Mouse (Mus musculus): ENCODE measurements at regions not wholly inside any gene's neighbourhood (a gene's known extent, or its start where the extent isn't known, plus 50 kb on each side); places are given as distances from the start of the nearest gene placed in this dataset.
"Not testable (repeated sequence)": the region's sequence is repeated elsewhere in the genome, so short reads cannot be mapped to it uniquely, and the experiment has no call there.

- no peak for DNase-seq (ENCODE audit: low spot score in 2 of 2)
Measured at GRCm38 (mm10) chr1:189156906-189157305, 149.3 kb upstream of the Kctd3 start.

GRCm38 (mm10) chr1:189154376-189154775 is 146.7 kb upstream of the Kctd3 start:
- DNase-seq (ENCODE audit: low spot score in 2 of 2), result no peak

GRCm38 (mm10) chr1:189153150-189153549 is 145.5 kb upstream of the Kctd3 start:
- no peak for DNase-seq (ENCODE audit: low spot score in 2 of 2)

GRCm38 (mm10) chr1:189142982-189143451 is 135.4 kb upstream of the Kctd3 start:
- no peak for DNase-seq (ENCODE audit: low spot score in 2 of 2)

- no peak for DNase-seq (ENCODE audit: low spot score in 2 of 2)
Measured at GRCm38 (mm10) chr1:189142551-189142950, 134.9 kb upstream of the Kctd3 start.

- no peak for DNase-seq (ENCODE audit: low spot score in 2 of 2)
Measured at GRCm38 (mm10) chr1:189141694-189142093, 134.1 kb upstream of the Kctd3 start.

- DNase-seq (ENCODE audit: low spot score in 2 of 2), result no peak
Measured at GRCm38 (mm10) chr1:189136731-189137385, 129.2 kb upstream of the Kctd3 start.

- no peak for DNase-seq (ENCODE audit: low spot score in 2 of 2)
Measured at GRCm38 (mm10) chr1:189135826-189136225, 128.2 kb upstream of the Kctd3 start.

- no peak for DNase-seq (ENCODE audit: low spot score in 2 of 2)
Measured at GRCm38 (mm10) chr1:189128706-189129105, 121.1 kb upstream of the Kctd3 start.

GRCm38 (mm10) chr1:189128246-189128645 is 120.6 kb upstream of the Kctd3 start:
- not testable (repeated sequence) for DNase-seq (ENCODE audit: low spot score in 2 of 2)

- no peak for DNase-seq (ENCODE audit: low spot score in 2 of 2)
Measured at GRCm38 (mm10) chr1:189127367-189127766, 119.7 kb upstream of the Kctd3 start.

- DNase-seq (ENCODE audit: low spot score in 2 of 2), result no peak
Measured at GRCm38 (mm10) chr1:189119941-189120735, 112.5 kb upstream of the Kctd3 start.

- not testable (repeated sequence) for DNase-seq (ENCODE audit: low spot score in 2 of 2)
Measured at GRCm38 (mm10) chr1:189119005-189119404, 111.4 kb upstream of the Kctd3 start.

- DNase-seq (ENCODE audit: low spot score in 2 of 2), result no peak
Measured at GRCm38 (mm10) chr1:189118582-189118981, 110.9 kb upstream of the Kctd3 start.

- no peak for DNase-seq (ENCODE audit: low spot score in 2 of 2)
Measured at GRCm38 (mm10) chr1:189115914-189116313, 108.3 kb upstream of the Kctd3 start.

GRCm38 (mm10) chr1:189115279-189115678 is 107.6 kb upstream of the Kctd3 start:
- no peak for DNase-seq (ENCODE audit: low spot score in 2 of 2)

- no peak for DNase-seq (ENCODE audit: low spot score in 2 of 2)
Measured at GRCm38 (mm10) chr1:189108260-189109035, 100.8 kb upstream of the Kctd3 start.

- DNase-seq (ENCODE audit: low spot score in 2 of 2), result no peak
Measured at GRCm38 (mm10) chr1:189107841-189108240, 100.2 kb upstream of the Kctd3 start.

- no peak for DNase-seq (ENCODE audit: low spot score in 2 of 2)
Measured at GRCm38 (mm10) chr1:189107156-189107555, 99.5 kb upstream of the Kctd3 start.

GRCm38 (mm10) chr1:189105276-189105675 is 97.6 kb upstream of the Kctd3 start:
- no peak for DNase-seq (ENCODE audit: low spot score in 2 of 2)

GRCm38 (mm10) chr1:189102781-189103180 is 95.1 kb upstream of the Kctd3 start:
- DNase-seq (ENCODE audit: low spot score in 2 of 2), result no peak

GRCm38 (mm10) chr1:189099121-189099520 is 91.5 kb upstream of the Kctd3 start:
- DNase-seq (ENCODE audit: low spot score in 2 of 2), result no peak

Measured in urinary bladder, adult 18-20 months (tissue).